Mouse (Mus musculus) C2C12 (cell line): ENCODE measurements around the gene Hdac8. TPM values are rescaled to one million over a fixed set of nuclear protein-coding genes. Genes with fewer than 3 reads are reported as not detected.

ENCODE experiments used
- H3K27me3 ChIP-seq: one replicate; pipeline ENCODE4 v1.6.1; 2011; ENCODE audit not compliant: control insufficient read depth, insufficient read depth, insufficient read length
- H3K36me3 ChIP-seq: one replicate; pipeline ENCODE4 v1.6.1; 2011; ENCODE audit not compliant: control insufficient read depth, insufficient read depth
- H3K4me3 ChIP-seq: one replicate; pipeline ENCODE4 v1.5.1; 2011; ENCODE audit warnings: mild to moderate bottlenecking, control low read depth; ENCODE audit not compliant: poor library complexity, insufficient read depth, severe bottlenecking
- H3K79me2 ChIP-seq: one replicate; pipeline ENCODE4 v1.6.1; 2011; ENCODE audit not compliant: control insufficient read depth, insufficient read depth
- H3K79me3 ChIP-seq: one replicate; pipeline ENCODE4 v1.6.1; 2011; ENCODE audit warnings: low read depth, control low read depth
- H3ac ChIP-seq: one replicate; pipeline ENCODE3; 2011; ENCODE audit warnings: low read depth; ENCODE audit not compliant: control insufficient read depth, insufficient read length
- CEBPB ChIP-seq: IDR thresholded peaks from one replicate; pipeline ENCODE4 v1.6.1; 2011; ENCODE audit warnings: low read depth, mild to moderate bottlenecking, control low read depth, moderate library complexity
- CTCF ChIP-seq: IDR thresholded peaks from one replicate; pipeline ENCODE4 v1.5.1; 2011; ENCODE audit not compliant: control insufficient read depth, insufficient read depth, insufficient read length
- FOSL1 ChIP-seq: IDR thresholded peaks from one replicate; pipeline ENCODE4 v1.8.0; 2011; ENCODE audit warnings: mild to moderate bottlenecking, low read length; ENCODE audit not compliant: poor library complexity, insufficient read depth, severe bottlenecking
- MAX ChIP-seq: IDR thresholded peaks from one replicate; pipeline ENCODE4 v1.6.1; 2011; ENCODE audit warnings: mild to moderate bottlenecking, control low read depth
- MYOD1 ChIP-seq: IDR thresholded peaks from one replicate; pipeline ENCODE4 v1.6.1; 2011; ENCODE audit warnings: low read depth; ENCODE audit not compliant: control insufficient read depth, insufficient read length
- MYOG ChIP-seq: IDR thresholded peaks from one replicate; pipeline ENCODE4 v1.6.1; 2011; ENCODE audit not compliant: control insufficient read depth, insufficient read length; ENCODE audit errors: extremely low read depth
- USF1 ChIP-seq: IDR thresholded peaks from one replicate; pipeline ENCODE4 v1.6.1; 2011; ENCODE audit warnings: low read depth, mild to moderate bottlenecking, control low read depth, moderate library complexity
- microRNA-seq: library from miRNA; unstranded; fragments of <30 nt; microRNA quantifications from one replicate; pipeline ENCODE4, GENCODE M21; 2019; ENCODE audit warnings: borderline microRNAs expressed
- polyA plus RNA-seq: library from polyadenylated mRNA; unstranded; fragments of >200 nt; fragmentation: generic; extraction: Trizol; gene quantifications from one replicate; pipeline ENCODE4 v1.2.1, GENCODE M21; 2012; ENCODE audit warnings: missing spikeins

The Hdac8 gene
- polyA plus RNA-seq, 1 experiment, result 4.3 TPM

DNA sequence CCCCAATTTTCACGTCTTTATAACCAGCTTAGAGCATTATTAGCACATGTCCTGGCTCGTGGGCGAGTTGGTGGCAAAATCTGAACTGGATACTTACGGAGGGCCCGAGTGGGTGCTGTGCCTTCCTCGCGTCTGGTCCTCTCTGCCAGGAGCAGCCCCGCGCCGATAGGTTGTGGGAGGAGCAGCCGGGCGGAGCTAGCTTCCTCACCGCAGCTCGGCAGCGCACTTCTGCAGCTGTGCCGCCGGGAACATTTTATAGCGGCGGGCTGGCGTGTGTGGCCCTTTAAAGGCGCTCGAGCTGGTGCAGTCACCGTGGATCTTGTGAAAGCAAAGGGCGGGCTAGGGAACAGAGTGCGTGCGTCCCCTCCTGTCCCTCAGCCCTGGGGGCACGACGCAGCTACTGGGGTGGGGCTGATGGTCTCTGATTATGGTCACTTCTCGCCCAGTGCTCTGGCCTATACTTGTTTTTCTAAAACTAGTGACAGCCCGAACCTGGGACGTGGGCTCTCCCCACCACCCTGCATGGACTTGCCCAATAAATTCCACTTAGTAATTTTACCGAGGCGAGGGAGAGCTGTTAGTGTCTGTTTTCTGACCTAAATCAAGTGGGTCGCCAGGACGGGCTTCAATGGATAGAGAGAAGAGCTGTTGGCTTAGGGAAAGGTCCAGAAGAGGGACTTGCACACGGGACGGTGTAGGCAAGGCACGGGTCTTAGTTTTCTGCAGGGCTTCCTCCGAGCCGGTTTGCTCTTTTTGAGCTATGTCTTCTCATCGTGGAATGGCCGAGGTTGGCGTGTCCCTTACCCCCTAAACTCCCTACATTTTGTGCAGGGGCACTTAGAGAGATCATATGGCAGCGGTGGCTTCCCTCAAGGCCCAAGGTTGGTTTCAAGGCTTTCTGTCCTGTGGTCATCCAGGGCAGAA, 253.0 kb downstream of the Hdac8 start, which contains the start of gene Cited1:
TSS of gene Cited1 (minus strand) at position 245 of the 924 bp plus-strand sequence.
- Histone ChIP-seq H3K27me3 (no peaks in the 10 kb centered on the region), H3K79me2 (no peaks in the 10 kb centered on the region), H3K79me3 (no peaks in the 10 kb centered on the region), H3K36me3 (no peaks in the 10 kb centered on the region), H3ac (peak within 1 kb of the TSS; percentile 59), H3K4me3 (peak within 1 kb of the TSS; percentile 11)
- TF ChIP-seq USF1, result no peak
- no peak for TF ChIP-seq MYOG
- no peak for TF ChIP-seq MAX
- TF ChIP-seq FOSL1, result no peak
- TF ChIP-seq MYOD1, result no peak
- no peak for TF ChIP-seq CEBPB
- TF ChIP-seq CTCF, result no peak

DNA sequence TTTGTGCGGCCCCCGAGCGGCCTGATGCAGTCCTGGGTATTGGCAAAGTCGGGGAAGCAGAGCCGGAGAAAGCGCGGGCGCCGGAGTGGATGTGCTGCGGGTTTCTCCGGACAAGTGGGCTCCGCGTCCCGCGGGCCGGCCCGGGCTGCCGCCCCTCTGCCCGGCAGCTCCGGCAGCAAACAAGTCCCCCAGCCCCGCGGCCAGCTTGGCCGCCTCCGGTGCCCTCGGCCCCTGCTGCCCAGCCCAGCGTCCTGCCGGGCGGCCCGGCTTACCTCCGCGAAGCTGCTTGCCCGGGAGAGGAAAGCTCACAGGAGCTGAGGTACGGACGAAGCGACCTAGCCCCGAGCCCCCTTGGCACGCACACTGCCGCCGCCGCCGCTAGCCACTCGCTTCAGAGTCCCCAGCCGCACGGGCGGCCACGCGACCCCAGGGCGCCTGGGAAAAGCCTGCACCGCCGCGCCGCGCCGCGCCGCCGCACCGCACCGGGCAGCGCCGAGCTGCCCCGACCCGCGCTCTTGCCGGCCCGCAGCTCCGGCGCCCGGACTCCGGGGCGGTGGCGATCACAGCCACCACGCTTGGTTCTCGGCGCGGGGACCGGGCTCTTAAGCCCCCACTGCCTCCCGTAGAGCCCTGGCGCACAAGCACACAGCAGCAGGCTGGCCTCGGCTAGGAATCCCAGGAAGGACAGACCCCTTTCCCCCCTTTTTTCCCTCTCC, 253.8 kb downstream of the Hdac8 start:
- Histone ChIP-seq H3ac (peak overlapping the region; percentile 59), H3K36me3 (no peaks in the 10 kb centered on the region), H3K27me3 (no peaks in the 10 kb centered on the region), H3K79me3 (no peaks in the 10 kb centered on the region), H3K4me3 (peak overlapping the region; percentile 11), H3K79me2 (no peaks in the 10 kb centered on the region)
- TF ChIP-seq FOSL1 (no peak), MYOD1 (no peak)

DNA sequence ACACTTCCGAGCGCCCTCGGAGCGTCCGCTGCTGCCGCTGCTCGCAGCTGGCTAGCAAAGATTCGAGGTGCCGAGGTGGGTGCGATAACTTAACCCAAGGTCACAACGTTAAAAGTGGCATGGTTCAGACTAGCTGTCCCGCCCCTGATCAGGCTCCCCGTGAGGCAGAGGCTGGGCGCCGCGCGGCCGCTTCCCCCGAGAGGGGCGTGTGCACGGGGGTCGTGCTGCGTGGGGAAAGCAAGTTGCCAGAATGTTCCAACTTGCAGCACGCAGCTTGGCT, 254.3 kb downstream of the Hdac8 start:
- Histone ChIP-seq H3K79me2 (no peaks in the 10 kb centered on the region), H3K79me3 (no peaks in the 10 kb centered on the region), H3ac (peak overlapping the region; percentile 48), H3K27me3 (no peaks in the 10 kb centered on the region), H3K4me3 (peak overlapping the region; percentile 2), H3K36me3 (no peaks in the 10 kb centered on the region)
- no peak for TF ChIP-seq MYOD1
- TF ChIP-seq CTCF, result no peak
- TF ChIP-seq MYOG, result no peak
- TF ChIP-seq MAX, result no peak
- no peak for TF ChIP-seq USF1
- TF ChIP-seq FOSL1, result no peak
- TF ChIP-seq CEBPB, result no peak

DNA sequence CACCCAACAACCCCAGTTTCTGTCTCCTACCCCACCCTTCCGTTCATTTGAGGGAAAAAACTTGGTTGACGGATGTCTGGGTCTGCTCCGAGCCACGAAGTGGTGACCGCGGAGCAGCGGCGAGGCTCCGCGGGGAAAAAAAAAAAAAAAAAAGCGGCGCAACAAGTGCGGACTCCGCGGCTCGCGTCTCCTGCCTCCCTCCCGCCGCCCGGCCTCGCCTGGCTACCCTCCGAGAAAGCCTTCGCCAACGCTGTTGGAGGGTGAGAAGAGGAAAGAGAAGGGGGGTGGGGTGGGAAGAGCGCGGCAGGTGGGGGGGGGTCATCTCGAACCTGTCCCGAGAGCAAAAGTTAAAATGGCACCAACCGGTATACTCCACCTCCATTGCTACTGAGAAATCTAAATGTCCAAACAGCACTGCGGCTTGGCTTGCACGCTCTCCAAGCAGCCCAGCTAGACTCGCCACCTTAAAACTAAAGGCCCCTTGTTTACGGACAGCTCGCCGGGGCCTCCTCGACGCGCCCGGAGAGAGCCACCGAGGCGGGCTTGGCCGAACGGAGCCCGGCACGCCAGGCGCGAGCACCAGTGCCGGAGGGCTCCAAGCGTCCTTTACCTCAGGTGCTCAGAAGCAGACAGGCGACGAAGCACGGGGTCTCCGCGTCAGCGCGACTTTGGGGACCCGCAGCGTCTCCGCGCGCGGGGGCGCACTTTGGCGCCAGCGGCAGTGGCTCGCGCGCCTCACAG, 254.8 kb downstream of the Hdac8 start:
- H3ac ChIP-seq, result peak overlapping the region; percentile 48
- H3K36me3 ChIP-seq, result no peaks in the 10 kb centered on the region
- H3K4me3 ChIP-seq, result no peak overlapping the region
- no peaks in the 10 kb centered on the region for H3K79me3 ChIP-seq
- no peaks in the 10 kb centered on the region for H3K27me3 ChIP-seq
- TF ChIP-seq FOSL1 (no peak), USF1 (no peak), CEBPB (no peak), MYOD1 (no peak), CTCF (no peak), MAX (no peak), MYOG (no peak)
- H3K79me2 ChIP-seq, result no peaks in the 10 kb centered on the region

DNA sequence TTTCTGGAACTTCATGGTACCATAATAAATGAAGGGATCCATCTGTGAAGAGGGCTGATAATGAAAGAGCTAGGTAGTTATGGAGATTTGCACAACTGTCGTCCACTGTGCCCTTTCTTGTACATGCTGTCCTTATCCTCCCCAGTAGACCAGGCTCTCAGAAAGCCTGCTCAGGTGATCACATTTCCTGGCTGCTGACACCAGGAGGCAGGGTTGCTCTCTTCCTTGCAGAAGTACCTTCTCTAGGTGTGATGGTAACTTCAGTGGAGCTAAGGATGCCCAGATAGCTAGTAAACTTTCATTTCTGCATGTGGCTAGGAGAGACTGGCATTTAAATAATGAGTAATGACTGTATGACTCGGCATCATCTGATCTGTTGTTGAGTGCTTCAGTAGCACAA, 260.8 kb downstream of the Hdac8 start:
- Histone ChIP-seq H3ac (no peak overlapping the region), H3K79me3 (no peaks in the 10 kb centered on the region), H3K27me3 (no peaks in the 10 kb centered on the region), H3K79me2 (no peaks in the 10 kb centered on the region), H3K4me3 (no peak overlapping the region), H3K36me3 (no peaks in the 10 kb centered on the region)
- TF ChIP-seq MYOG (no peak), USF1 (no peak), MAX (no peak), CEBPB (no peak), CTCF (no peak), FOSL1 (no peak), MYOD1 (no peak)

Small RNAs within 50 kb of the gene (microRNA-seq; reads per million reads assigned to microRNA genes)
- not detected for gene Gm26318

Other genes starting within 250 kb of the Hdac8 start
- gene Phka1, start 138.9 kb upstream of the Hdac8 start, polyA plus RNA-seq, result 3.3 TPM
- gene Gm3880, start 181.6 kb upstream of the Hdac8 start, polyA plus RNA-seq, result not detected
- not detected for gene Gm9112, start 202.3 kb upstream of the Hdac8 start, polyA plus RNA-seq
- not detected for gene Dmrtc1b, start 202.5 kb upstream of the Hdac8 start, polyA plus RNA-seq